Mouse (Mus musculus) stomach, postnatal 0 days (tissue): Measurements from ENCODE around the gene Tnfrsf22. TPM values are rescaled to one million over a fixed set of nuclear protein-coding genes. Genes with fewer than 3 reads are reported as not detected.
A peak's percentile ranks its signal among the peaks of the same experiment; 100 is the strongest.

Source experiments
- ATAC-seq: fragments of 200-750 bp; cut with Nextera tagmentation; 2 replicates; pipeline ENCODE4 v1.8.0; 2017; ENCODE audit not compliant: low FRiP score, low TSS enrichment
- DNase-seq: peaks from one replicate; pipeline ENCODE4 v3.0.0-alpha.2; 2016; ENCODE audit warnings: low spot score
- H3K27ac ChIP-seq: fragments of 300-500 bp; sonication (generic); replicated peaks from 2 replicates; pipeline ENCODE4 v1.5.1; 2014; ENCODE audit warnings: mild to moderate bottlenecking, control low read depth
- H3K27me3 ChIP-seq: fragments of 300-500 bp; sonication (generic); 2 replicates; pipeline ENCODE4 v1.6.1; 2014; ENCODE audit warnings: low read length; ENCODE audit not compliant: control insufficient read depth, insufficient read depth
- H3K36me3 ChIP-seq: fragments of 300-500 bp; sonication (generic); 2 replicates; pipeline ENCODE4 v1.6.1; 2014; ENCODE audit warnings: low read length, mixed read lengths; ENCODE audit not compliant: control insufficient read depth, insufficient read depth
- H3K4me1 ChIP-seq: fragments of 300-500 bp; sonication (generic); replicated peaks from 2 replicates; pipeline ENCODE4 v1.6.1; 2014; ENCODE audit warnings: antibody characterized with exemption; ENCODE audit not compliant: control insufficient read depth, insufficient read depth
- H3K4me2 ChIP-seq: fragments of 300-500 bp; sonication (generic); replicated peaks from 2 replicates; pipeline ENCODE4 v1.6.1; 2014; ENCODE audit warnings: low read depth, mild to moderate bottlenecking, control low read depth, moderate library complexity
- H3K4me3 ChIP-seq: fragments of 300-500 bp; sonication (generic); 2 replicates; pipeline ENCODE4 v1.5.1; 2014; ENCODE audit warnings: low read depth, low read length, control low read depth
- H3K9ac ChIP-seq: fragments of 300-500 bp; sonication (generic); 2 replicates; pipeline ENCODE4 v1.6.1; 2014; ENCODE audit warnings: mild to moderate bottlenecking, low read length, control low read depth, mixed read lengths
- H3K9me3 ChIP-seq: fragments of 300-500 bp; sonication (generic); 2 replicates; pipeline ENCODE4 v1.6.1; 2016; ENCODE audit warnings: low read length; ENCODE audit not compliant: control insufficient read depth
- CTCF ChIP-seq: IDR thresholded peaks from 2 replicates; pipeline ENCODE4 v1.5.1; 2016; ENCODE audit warnings: antibody characterized with exemption, low read depth, mild to moderate bottlenecking, moderate library complexity
- EP300 ChIP-seq: optimal IDR thresholded peaks from 2 replicates; pipeline ENCODE3; 2016; ENCODE audit warnings: antibody characterized with exemption
- WGBS: fragments of 180-500 bp; shearing (Covaris S2); extraction: QIAGEN DNeasy Blood & Tissue Kit; methylation state at CpG from one replicate; pipeline ENCODE4 v1.1.7; 2014; 5-methylcytosine and 5-hydroxymethylcytosine counted together
- polyA plus RNA-seq: library from polyadenylated mRNA; unstranded; fragments of >200 nt; fragmentation: Nextera tagmentation; extraction: Ambion mirVana; gene quantifications from 2 replicates; pipeline ENCODE4 v1.2.1, GENCODE M21; 2015

Tnfrsf22 gene
- polyA plus RNA-seq, 1 experiment from 2014 or later, result 4.7 TPM

DNA sequence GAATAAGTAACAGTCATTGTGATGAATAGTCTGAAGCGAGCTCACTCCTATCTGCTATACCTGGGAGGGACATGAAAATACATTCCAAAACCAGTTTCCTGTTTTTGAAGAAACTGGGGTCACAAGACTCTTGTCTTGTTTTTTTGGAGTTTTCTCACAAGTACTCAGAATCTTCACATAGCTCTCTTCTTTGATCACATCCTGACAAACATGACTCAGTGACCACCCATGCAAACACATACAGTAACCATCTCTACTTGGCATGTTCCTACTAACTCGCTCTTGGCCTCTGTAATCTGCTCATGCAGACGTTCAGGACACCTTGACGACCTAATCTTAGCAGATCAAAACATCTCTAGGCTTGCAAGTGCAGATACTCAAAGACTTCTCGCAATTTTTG, 24.3 kb downstream of the Tnfrsf22 start:
- Histone ChIP-seq H3K4me2 (no peak overlapping the region), H3K4me1 (no peaks in the 10 kb centered on the region), H3K4me3 (no peak overlapping the region), H3K27me3 (no peaks in the 10 kb centered on the region), H3K27ac (no peak overlapping the region), H3K36me3 (no peaks in the 10 kb centered on the region), H3K9ac (no peak overlapping the region), H3K9me3 (no peaks in the 10 kb centered on the region)
- TF ChIP-seq EP300 (no peak), CTCF (no peak)
- no peak for ATAC-seq
- WGBS, result 59% methylated on average over 5 of the region's 5 CpGs
- no peak for DNase-seq

DNA sequence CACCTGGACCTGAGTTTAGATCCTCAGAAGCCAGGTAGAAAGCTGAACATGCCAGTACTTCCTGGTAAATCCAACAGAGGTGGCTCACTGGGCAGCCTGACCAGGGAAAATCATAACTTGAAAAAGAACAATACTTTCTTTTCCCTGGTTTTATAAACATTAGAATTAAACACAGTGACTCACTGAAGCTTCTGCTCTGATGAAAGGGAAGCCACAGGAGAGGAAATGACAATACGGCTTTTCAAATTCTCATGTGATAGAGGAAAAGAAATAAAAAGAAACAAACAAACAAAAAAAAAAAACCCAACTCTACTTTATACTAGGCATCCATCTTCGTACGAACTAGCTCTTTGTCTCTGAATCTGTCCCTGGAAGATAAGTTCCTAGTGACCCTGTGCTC, 24.9 kb downstream of the Tnfrsf22 start:
- H3K4me3 ChIP-seq, result no peak overlapping the region
- WGBS, result 70% methylated on average over 3 of the region's 3 CpGs
- no peaks in the 10 kb centered on the region for H3K27me3 ChIP-seq
- TF ChIP-seq EP300 (no peak), CTCF (no peak)
- H3K9me3 ChIP-seq, result no peaks in the 10 kb centered on the region
- ATAC-seq (no peak), DNase-seq (no peak)
- H3K27ac ChIP-seq, result no peak overlapping the region
- no peak overlapping the region for H3K9ac ChIP-seq
- H3K4me1 ChIP-seq, result no peaks in the 10 kb centered on the region
- H3K4me2 ChIP-seq, result no peak overlapping the region
- no peaks in the 10 kb centered on the region for H3K36me3 ChIP-seq

DNA sequence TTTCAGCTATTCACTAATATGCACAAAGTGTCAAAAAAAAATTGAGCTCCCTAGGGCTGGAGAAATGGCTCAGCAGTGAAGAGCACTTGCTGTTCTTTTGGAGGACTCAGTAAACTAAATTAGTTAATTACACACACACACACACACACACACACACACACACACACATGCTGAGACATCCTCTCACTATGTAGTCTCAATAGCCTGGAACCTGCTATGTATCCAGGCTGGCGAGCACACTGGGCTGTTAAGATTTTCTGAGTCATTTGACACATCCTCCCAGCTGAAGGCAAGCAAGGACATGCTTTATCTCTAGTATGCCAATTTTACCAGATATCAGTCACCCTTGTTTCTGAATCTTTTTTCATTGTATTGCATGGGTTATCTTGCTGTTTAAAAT, 28.5 kb downstream of the Tnfrsf22 start:
- WGBS, result 39% methylated on average over 1 of the region's 1 CpGs
- ATAC-seq (no peak), DNase-seq (no peak)
- no peak overlapping the region for H3K4me2 ChIP-seq
- no peaks in the 10 kb centered on the region for H3K4me1 ChIP-seq
- H3K27ac ChIP-seq, result no peak overlapping the region
- no peak overlapping the region for H3K4me3 ChIP-seq
- H3K36me3 ChIP-seq, result no peaks in the 10 kb centered on the region
- TF ChIP-seq EP300, result no peak
- TF ChIP-seq CTCF, result no peak
- no peaks in the 10 kb centered on the region for H3K9me3 ChIP-seq
- H3K27me3 ChIP-seq, result no peaks in the 10 kb centered on the region
- H3K9ac ChIP-seq, result no peak overlapping the region

DNA sequence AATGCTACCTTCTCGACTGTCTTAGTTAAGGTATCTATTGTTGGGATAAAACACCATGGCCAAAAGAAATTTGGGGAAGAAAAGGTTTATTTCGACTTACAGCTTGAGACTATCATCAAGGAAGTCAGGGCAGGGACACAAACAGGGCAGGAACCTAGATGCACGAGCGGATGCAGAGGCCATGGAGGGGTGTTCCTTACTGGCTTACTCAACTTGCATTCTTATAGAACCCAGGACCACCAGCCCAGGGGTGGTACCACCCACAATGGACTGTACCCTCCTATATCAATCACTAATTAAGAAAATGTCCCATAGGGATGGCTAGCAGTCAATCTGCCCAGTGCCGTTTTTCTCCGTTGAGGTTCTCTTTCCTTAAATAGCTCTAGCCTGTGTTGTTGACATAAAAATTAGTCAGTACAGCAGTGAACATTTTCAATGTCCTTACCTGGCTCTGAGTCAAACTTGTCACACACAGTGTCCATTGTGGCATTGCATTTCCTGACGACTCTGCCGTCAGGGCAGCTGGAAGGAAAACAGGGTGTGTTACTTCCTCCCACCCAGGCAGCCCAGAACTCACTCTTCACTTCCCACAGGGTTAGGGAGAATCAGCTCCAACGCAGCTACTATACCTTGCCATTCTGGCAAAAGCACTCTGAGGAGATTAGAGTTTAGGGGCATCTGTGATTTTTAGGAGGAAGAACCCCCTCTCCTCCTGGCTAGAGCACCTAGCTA, 34.9 kb downstream of the Tnfrsf22 start:
- no peaks in the 10 kb centered on the region for H3K36me3 ChIP-seq
- no peak for TF ChIP-seq CTCF
- no peak for TF ChIP-seq EP300
- whole genome bisulfite sequencing, result 31% methylated on average over 9 of the region's 9 CpGs
- H3K4me1 ChIP-seq, result no peaks in the 10 kb centered on the region
- no peaks in the 10 kb centered on the region for H3K9me3 ChIP-seq
- no peak overlapping the region for H3K4me3 ChIP-seq
- H3K27me3 ChIP-seq, result no peaks in the 10 kb centered on the region
- H3K4me2 ChIP-seq, result no peak overlapping the region
- no peak overlapping the region for H3K9ac ChIP-seq
- H3K27ac ChIP-seq, result peak overlapping the region; percentile 49
- ATAC-seq (peak; percentile 92), DNase-seq (peak; percentile 59)

DNA sequence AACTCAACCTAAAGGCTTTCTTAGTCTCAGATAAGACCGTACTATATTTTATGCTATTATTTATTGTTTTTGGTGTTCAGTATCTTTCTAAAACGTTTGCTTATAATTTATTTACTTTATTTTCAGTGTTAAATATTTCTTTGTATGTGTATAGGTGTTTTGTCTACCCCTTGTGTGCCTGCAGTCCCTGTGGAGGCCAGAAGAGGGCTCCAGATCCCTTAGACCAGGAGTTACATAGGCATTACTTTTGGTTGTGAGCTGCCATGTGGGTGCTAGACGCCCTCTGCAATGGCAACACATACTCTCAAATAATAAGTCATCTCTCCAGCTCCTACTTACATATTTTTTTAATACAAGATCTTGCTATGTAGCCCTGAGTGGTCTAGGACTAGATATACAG, 37.2 kb downstream of the Tnfrsf22 start:
- H3K4me3 ChIP-seq, result no peak overlapping the region
- no peak overlapping the region for H3K27ac ChIP-seq
- no peaks in the 10 kb centered on the region for H3K4me1 ChIP-seq
- no peaks in the 10 kb centered on the region for H3K36me3 ChIP-seq
- no peaks in the 10 kb centered on the region for H3K27me3 ChIP-seq
- no peak overlapping the region for H3K4me2 ChIP-seq
- ATAC-seq (no peak), DNase-seq (no peak)
- no peak overlapping the region for H3K9ac ChIP-seq
- WGBS, result 62% methylated on average over 3 of the region's 3 CpGs
- no peaks in the 10 kb centered on the region for H3K9me3 ChIP-seq
- TF ChIP-seq EP300, result no peak
- peak; percentile 57 for TF ChIP-seq CTCF

DNA sequence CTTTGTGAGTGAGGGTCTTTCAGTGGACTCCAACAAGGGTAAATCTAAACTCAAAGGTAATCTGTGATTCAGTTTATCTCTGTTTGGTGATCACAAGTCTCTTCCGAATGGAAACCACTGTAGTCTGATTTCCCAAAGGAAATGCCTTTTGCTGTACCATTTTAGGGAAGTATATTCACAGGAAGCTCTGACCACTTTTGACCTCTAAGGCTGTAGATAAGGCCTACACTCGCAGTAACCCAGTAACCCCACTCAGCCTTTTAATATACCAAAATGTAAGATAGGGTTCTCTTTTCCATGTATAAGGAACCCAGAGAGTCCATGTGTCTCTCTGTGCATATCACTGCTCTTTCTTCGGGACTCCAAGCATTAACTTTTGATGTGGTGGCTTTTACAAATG, 44.1 kb downstream of the Tnfrsf22 start:
- TF ChIP-seq CTCF, result no peak
- TF ChIP-seq EP300, result no peak
- ATAC-seq (no peak), DNase-seq (no peak)
- Histone ChIP-seq H3K27me3 (no peaks in the 10 kb centered on the region), H3K9me3 (no peaks in the 10 kb centered on the region), H3K4me3 (no peak overlapping the region), H3K36me3 (no peaks in the 10 kb centered on the region), H3K4me1 (no peaks in the 10 kb centered on the region), H3K4me2 (no peak overlapping the region), H3K27ac (no peak overlapping the region), H3K9ac (no peak overlapping the region)
- WGBS, result 80% methylated on average over 3 of the region's 3 CpGs
